Mouse (Mus musculus): ENCODE results near the gene Snap23. TPM values are rescaled to one million over a fixed set of nuclear protein-coding genes. Genes with fewer than 3 reads are reported as not detected.

The Snap23 gene
- polyA plus RNA-seq, 2 experiments = 15.6 to 23.5 TPM

GRCm38 (mm10) chr2:120599506-120599905, 32.0 kb downstream of the Snap23 start:
- DNase-seq (ENCODE audit: low read depth in 3 of 3, low spot score in 3 of 3) = no peak
- WGBS (ENCODE audit: insufficient replicate concordance) = 74% methylated on average over 4 of the region's 4 CpGs
- no peaks in the 10 kb centered on the region for H3K9me3 ChIP-seq (ENCODE audit: control insufficient read depth, low read length)
- no peak for ATAC-seq (ENCODE audit: insufficient read depth)
- no peak overlapping the region for H3K27ac ChIP-seq
- no peak overlapping the region for H3K9ac ChIP-seq (replicated peaks)
- H3K4me2 ChIP-seq (ENCODE audit: low read depth) = no peak overlapping the region
- H3K4me1 ChIP-seq (replicated peaks; ENCODE audit: control insufficient read depth in 2 of 2, insufficient read depth in 2 of 2, low read length in 1 of 2) = no peaks in the 10 kb centered on the region
- TF ChIP-seq EP300 (IDR thresholded peaks at IDR 0.05; ENCODE audit: low read depth) (no peak), CTCF (IDR thresholded peaks at IDR 0.05; ENCODE audit: low read depth) (no peak)
- no peaks in the 10 kb centered on the region for H3K27me3 ChIP-seq (ENCODE audit: control insufficient read depth, insufficient read depth, low read length)
- peaks cover 44% of the 10 kb centered on the region for H3K36me3 ChIP-seq (replicated peaks; ENCODE audit: control insufficient read depth, insufficient read depth, low read depth)
- no peak overlapping the region for H3K4me3 ChIP-seq (ENCODE audit: insufficient read depth in 1 of 2, low read depth in 2 of 2, low read length in 2 of 2)

- 85% methylated on average over 6 of the region's 6 CpGs for WGBS (ENCODE audit: insufficient replicate concordance)
- H3K9me3 ChIP-seq (ENCODE audit: control insufficient read depth, low read length) = no peaks in the 10 kb centered on the region
- H3K4me3 ChIP-seq (ENCODE audit: insufficient read depth in 1 of 2, low read depth in 2 of 2, low read length in 2 of 2) = no peak overlapping the region
- ATAC-seq (ENCODE audit: insufficient read depth) = no peak
- peaks cover 8 to 11% of the 10 kb centered on the region in 2 experiments for H3K4me1 ChIP-seq (replicated peaks; ENCODE audit: control insufficient read depth in 2 of 2, insufficient read depth in 2 of 2, low read length in 1 of 2)
- no peak for DNase-seq (ENCODE audit: low read depth in 3 of 3, low spot score in 3 of 3)
- TF ChIP-seq CTCF (IDR thresholded peaks at IDR 0.05; ENCODE audit: low read depth) (peak; percentile 40), EP300 (IDR thresholded peaks at IDR 0.05; ENCODE audit: low read depth) (no peak)
- no peak overlapping the region for H3K9ac ChIP-seq (replicated peaks)
- H3K27me3 ChIP-seq (ENCODE audit: control insufficient read depth, insufficient read depth, low read length) = no peaks in the 10 kb centered on the region
- H3K4me2 ChIP-seq (ENCODE audit: low read depth) = no peak overlapping the region
- no peak overlapping the region for H3K27ac ChIP-seq
- H3K36me3 ChIP-seq (replicated peaks; ENCODE audit: control insufficient read depth, insufficient read depth, low read depth) = no peaks in the 10 kb centered on the region; the same call in none of the 2 replicates
These were observed 38.7 kb downstream of the Snap23 start for GRCm38 (mm10) chr2:120606021-120606690.

- H3K4me2 ChIP-seq (ENCODE audit: low read depth) = peak within 1 kb of the TSS; percentile 92
- TF ChIP-seq EP300 (IDR thresholded peaks at IDR 0.05; ENCODE audit: low read depth) = no peak; the same call in 1 of the 2 replicates
- TF ChIP-seq CTCF (IDR thresholded peaks at IDR 0.05; ENCODE audit: low read depth) = peak; percentile 48; the same call in 1 of the 2 replicates
- H3K36me3 ChIP-seq (replicated peaks; ENCODE audit: control insufficient read depth, insufficient read depth, low read depth) = peaks cover 9% of the 10 kb centered on the region
- no peaks in the 10 kb centered on the region for H3K9me3 ChIP-seq (ENCODE audit: control insufficient read depth, low read length)
- H3K4me1 ChIP-seq (replicated peaks; ENCODE audit: control insufficient read depth in 2 of 2, insufficient read depth in 2 of 2, low read length in 1 of 2) = peaks cover 14 to 15% of the 10 kb centered on the region in 2 experiments
- peak within 1 kb of the TSS; percentile 80 to 98 for H3K4me3 ChIP-seq (ENCODE audit: insufficient read depth in 1 of 2, low read depth in 2 of 2, low read length in 2 of 2)
- peak within 1 kb of the TSS; percentile 96 for H3K9ac ChIP-seq (replicated peaks)
- H3K27me3 ChIP-seq (ENCODE audit: control insufficient read depth, insufficient read depth, low read length) = no peaks in the 10 kb centered on the region
- DNase-seq (ENCODE audit: low read depth in 3 of 3, low spot score in 3 of 3) (peak; percentile 82 to 83 (median 83)), ATAC-seq (ENCODE audit: insufficient read depth) (peak; percentile 95)
- WGBS (ENCODE audit: insufficient replicate concordance) = under 1% methylated on average over 52 of the region's 52 CpGs
- peak within 1 kb of the TSS; percentile 96 for H3K27ac ChIP-seq
These were observed 41.6 kb downstream of the Snap23 start, which contains the start of the genes Haus2 and Lrrc57 for GRCm38 (mm10) chr2:120608830-120609723. TSS of gene Haus2 (plus strand) at chr2:120609383. TSS of gene Lrrc57 (minus strand) at chr2:120609520.

- Histone ChIP-seq H3K9ac (replicated peaks) (no peak overlapping the region), H3K9me3 (ENCODE audit: control insufficient read depth, low read length) (no peaks in the 10 kb centered on the region), H3K4me3 (ENCODE audit: insufficient read depth in 1 of 2, low read depth in 2 of 2, low read length in 2 of 2) (no peak overlapping the region), H3K27ac (no peak overlapping the region), H3K4me1 (replicated peaks; ENCODE audit: control insufficient read depth in 2 of 2, insufficient read depth in 2 of 2, low read length in 1 of 2) (peaks cover 0 to 3% of the 10 kb centered on the region in 2 experiments; a peak in 1 of 4 replicates), H3K4me2 (ENCODE audit: low read depth) (no peak overlapping the region), H3K27me3 (ENCODE audit: control insufficient read depth, insufficient read depth, low read length) (no peaks in the 10 kb centered on the region), H3K36me3 (replicated peaks; ENCODE audit: control insufficient read depth, insufficient read depth, low read depth) (peaks cover 42% of the 10 kb centered on the region)
- 68% methylated on average over 5 of the region's 5 CpGs for WGBS (ENCODE audit: insufficient replicate concordance)
- ATAC-seq (ENCODE audit: insufficient read depth) (no peak), DNase-seq (ENCODE audit: low read depth in 3 of 3, low spot score in 3 of 3) (no peak)
- TF ChIP-seq CTCF (IDR thresholded peaks at IDR 0.05; ENCODE audit: low read depth) = no peak
- TF ChIP-seq EP300 (IDR thresholded peaks at IDR 0.05; ENCODE audit: low read depth) = no peak
These were observed 49.0 kb downstream of the Snap23 start for GRCm38 (mm10) chr2:120616279-120617163.

Data from liver, embryonic 14.5 days (tissue).